Mouse (Mus musculus): Measurements from ENCODE around the gene 6430550D23Rik.

DNA sequence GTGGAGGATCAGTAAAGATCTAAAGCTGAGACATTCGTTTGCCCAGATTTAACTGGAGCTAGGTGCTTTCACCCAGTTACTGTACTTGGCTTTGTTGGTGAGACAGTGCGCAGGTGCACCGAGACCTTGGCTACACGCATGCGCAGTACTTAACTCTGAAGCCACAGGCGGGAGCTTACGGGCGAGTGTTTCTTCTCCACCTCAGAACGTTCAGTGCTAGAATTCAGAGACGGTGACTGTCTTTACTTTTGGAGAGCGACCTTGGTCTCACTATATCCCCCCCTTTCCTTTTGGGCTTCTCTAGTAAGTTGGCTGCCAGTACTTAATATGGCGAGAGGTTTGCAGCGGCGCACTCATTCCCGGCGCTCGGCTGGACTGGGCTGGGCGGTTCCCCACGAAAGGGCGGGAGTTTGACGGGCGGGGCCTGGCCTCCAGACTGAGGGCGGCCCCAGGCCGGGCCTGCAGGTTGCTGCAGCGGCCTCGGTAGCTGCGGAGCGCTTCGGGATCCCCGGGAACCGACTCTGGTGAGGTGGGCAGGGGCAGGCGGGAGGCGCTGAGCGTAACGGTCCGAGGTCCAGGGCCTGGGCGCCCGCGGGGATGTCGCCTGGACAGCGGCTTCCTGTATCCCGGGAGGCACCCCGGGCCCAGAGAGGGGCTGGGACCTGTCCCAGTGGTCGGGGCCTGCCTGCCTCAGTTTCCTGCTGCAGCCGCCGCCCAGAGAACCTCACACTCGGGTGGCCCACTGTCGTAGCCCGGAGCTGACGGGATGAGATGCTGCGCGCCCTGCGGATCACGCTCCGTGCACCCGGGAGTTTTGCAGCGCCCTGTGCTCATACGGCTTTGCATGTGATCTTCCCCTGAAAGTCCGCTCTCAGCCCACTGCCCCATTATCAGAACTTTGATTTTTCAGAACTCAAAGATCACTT lies 51.4 kb downstream of the 6430550D23Rik start, which contains the start of gene Cep250:
- TF ChIP-seq TAL1 (IDR thresholded peaks at IDR 0.05; ENCODE audit: low read length) (no peak), GATA1 (IDR thresholded peaks at IDR 0.05; ENCODE audit: low read length) (no peak)
